Mouse (Mus musculus): ENCODE data around the gene Golga1.

The Golga1 gene

DNA sequence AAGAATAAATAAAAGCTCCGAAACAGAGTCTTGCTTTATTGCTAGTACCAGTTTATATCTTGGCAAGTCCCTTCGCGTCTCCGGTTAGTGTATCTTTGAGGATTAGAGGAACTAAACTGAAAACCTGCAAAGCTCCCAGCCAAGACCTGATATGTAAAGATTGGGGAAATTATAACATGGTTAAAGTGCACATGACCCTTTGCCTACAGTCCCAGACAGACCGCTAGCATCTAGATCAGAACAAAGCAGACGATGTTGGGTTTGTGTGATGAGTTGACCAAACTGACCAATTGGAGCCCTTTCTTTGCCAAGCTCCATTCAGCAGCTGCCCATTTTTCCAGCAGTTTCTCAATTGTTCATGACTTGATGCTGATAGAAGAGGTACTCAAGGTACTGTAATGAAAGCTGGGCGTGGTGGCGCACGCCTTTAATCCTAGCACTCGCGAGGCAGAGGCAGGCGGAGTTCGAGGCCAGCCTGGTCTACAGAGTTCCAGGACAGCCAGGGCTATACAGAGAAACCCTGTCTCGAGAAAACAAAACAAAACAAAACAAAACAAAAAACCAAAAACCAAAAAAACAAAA lies 59.1 kb downstream of the Golga1 start:
- peak; percentile 69 for DNase-seq (ENCODE audit: low read depth, low spot score)

DNA sequence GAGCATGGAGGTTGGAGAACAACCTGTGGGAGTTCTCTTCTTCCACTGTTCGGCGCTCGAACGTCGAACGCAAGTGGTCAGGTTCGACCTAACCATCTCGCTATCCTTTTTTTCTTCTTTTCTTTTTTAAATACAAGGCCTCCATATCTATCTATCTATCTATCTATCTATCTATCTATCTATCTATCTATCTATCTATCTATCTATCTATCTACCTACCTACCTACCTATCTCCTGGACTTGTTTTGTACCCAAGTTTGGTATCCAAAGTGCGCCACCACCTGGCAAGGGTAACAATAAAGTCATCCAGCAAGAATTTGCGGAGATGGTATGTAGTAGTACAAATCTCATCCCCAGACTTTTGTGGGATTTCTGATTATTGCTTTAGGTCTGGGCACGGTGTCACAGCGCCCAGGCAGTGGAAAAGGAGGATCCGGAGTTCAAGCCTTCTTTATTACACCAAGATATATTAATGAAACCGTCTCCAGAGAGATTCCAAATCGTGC lies 59.7 kb downstream of the Golga1 start, which contains the start of gene Rpl35:
Gene Rpl35 (minus strand): TSS at position 51 of the 506 bp plus-strand sequence.
- DNase-seq (ENCODE audit: low read depth, low spot score) = peak; percentile 86

DNA sequence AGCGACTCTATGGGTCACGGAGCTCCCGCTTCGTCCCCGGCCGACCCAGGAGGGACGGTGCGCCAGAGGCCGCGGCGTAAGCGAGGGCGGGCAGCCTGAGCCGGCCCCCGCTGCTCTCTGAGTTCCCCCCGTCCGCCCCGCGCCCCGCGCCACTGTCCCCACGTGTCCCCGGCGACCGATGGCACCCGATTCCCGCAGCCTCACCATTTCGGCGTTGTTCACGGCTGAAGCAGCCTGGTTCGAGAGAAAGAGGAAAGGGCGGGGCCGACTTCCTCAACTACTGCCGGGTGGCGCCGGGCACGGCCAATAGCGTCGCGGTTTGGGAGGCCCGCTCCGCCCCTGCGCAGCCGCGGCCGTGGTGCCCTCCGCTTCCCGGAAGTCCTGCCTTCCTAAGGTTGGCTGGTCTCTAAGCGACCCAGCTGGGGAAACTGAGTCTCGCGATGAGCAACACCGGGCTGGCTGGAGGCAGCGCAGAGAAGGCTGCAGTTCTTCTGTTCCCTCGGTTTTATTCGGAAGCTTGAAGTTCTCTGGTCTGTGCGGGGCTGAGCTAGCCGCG lies 60.4 kb downstream of the Golga1 start, which contains the start of gene Arpc5l:
Gene Arpc5l (plus strand): TSS at position 469 of the 556 bp plus-strand sequence.
- DNase-seq (ENCODE audit: low read depth, low spot score) = peak; percentile 95

DNA sequence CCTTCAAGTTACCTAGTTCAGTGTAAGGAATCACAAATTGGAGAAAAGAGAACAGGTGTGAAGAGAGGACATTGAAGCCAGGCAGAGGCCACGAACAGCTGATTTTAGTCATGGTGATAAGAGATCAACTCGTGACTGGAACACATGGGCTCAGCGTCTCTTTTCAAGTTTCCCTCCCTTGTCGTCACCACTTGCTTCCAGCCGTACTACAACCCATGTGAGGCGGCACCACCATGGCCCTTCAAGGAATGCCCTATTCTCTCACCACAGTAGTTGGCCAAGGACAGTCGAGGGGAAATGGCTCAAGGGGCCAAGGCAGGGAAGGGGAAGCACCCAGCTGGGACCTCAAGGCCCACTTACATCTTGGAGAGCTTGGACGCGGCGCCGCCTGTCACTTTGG lies 61.0 kb downstream of the Golga1 start:
- no peak for DNase-seq (ENCODE audit: low read depth, low spot score)

DNA sequence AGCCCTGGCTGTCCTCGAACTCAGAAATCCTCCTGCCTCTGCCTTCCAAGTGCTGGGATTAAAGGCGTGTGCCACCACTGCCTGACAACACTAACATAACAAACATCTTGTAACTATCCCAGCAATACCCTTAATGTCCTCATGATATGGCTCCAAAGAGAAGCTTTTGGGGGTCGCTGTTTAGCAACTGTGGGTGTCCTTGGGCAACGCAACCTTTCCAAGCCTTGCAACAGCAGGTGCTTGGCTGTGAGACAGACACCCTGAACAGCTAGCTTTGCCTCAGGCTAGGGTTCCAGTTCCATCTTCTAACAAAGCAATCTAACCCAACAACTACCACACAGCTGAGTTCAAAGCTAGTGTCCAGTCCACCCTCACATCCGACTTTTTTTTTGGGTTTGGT lies 61.8 kb downstream of the Golga1 start:
- DNase-seq (ENCODE audit: low read depth, low spot score) = no peak

DNA sequence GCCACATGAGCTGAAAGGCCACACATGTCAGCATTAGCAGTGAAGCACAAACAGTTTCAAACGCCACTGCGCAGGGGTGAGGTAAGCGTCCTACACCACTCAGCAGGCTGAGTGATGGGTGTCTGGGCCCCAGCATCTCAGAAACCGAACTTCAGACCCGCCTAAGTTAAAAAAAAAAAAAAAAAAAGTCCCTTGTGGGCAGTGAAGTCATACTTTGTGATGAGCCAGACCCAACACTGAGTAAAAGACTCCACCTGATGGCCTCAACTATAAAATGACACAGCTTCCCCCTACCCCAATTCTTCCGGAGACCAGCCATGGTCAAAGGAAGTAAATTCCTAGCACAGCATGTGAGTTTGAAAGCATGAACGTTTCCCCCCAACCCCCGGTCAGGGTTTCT lies 62.2 kb downstream of the Golga1 start:
- no peak for DNase-seq (ENCODE audit: low read depth, low spot score)

DNA sequence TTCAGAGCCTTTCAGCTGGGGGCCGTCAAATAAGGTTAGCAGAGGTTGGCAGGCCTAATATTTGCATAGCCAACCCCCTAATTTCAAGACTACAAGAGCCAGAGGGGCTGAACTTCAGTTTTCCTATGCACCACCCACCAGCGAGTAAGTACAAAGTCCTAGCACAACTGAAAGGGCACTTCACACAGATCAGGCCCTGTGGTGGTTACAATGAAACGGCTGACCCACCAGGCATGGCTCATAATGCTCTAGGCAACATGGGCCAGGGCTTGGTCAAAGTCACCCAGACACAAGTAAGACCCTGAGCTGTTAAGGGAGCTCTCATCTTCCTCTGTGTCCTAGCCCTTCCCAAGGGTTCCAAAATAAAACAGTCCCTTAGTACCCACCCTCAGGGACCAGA lies 63.5 kb downstream of the Golga1 start:
- no peak for DNase-seq (ENCODE audit: low read depth, low spot score)

DNA sequence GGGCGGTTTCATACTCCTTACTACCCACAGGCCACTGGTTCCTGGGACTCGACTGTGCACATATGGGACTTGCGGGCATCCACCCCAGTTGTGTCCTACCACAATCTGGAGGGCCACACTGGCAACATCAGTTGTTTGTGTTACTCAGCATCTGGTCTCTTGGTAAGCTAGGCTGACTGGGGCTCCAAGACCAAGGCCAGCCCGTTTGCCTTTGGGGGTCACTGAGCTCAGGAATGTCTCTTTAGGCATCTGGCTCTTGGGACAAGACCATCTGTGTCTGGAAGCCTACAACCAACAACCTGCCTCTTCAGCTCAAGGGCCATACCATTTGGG lies 64.8 kb downstream of the Golga1 start:
- DNase-seq (ENCODE audit: low read depth, low spot score) = no peak

DNA sequence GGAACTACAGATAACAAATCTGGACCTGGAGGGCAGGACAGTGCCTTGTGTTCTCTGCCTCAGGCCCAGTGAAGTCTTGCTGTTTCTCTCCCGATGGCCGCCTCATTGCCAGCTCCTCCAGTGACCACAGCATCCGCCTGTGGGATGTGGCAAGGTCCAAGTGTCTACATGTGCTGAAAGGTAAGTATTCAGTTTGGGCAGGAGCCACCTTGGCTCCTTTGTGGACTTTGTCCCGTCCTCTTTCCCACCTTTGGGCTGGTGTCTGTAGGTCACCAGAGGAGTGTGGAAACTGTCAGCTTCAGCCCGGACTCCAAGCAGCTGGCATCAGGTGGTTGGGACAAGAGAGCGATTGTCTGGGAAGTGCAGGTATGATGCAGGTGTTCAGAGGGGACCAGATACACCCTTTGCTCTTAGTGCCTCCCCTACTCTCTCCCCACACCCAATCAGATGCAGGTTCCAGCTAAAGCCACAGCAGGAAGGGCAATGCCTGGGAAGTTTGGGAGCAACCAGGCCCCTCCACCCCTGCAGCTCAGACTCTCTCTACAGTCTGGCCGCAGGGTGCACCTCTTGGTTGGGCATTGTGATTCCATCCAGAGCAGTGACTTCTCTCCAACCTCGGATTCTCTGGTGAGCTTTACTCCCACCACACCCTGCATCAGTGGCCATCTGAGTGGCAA lies 65.3 kb downstream of the Golga1 start:
- peak; percentile 29 for DNase-seq (ENCODE audit: low read depth, low spot score)

DNA sequence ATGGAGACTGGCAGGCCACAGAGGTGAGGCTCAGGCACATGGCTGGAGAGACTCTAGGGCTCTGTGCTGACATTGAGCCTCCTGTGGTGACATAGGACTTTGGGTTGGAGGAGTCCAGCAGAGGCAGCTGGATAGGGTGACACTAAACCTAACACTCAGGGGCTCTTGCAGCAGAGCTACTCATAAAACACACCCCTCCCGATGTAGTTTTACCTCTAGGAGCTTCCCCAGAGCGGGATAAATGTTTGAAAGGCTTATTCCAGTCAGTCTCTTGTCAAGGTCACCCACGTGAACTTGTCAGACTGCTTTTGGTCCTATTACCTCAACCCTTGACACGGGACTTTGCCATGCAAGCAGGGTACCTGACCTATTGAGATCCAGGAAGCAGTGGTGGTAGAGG lies 66.0 kb downstream of the Golga1 start:
- DNase-seq (ENCODE audit: low read depth, low spot score) = peak; percentile 41

DNA sequence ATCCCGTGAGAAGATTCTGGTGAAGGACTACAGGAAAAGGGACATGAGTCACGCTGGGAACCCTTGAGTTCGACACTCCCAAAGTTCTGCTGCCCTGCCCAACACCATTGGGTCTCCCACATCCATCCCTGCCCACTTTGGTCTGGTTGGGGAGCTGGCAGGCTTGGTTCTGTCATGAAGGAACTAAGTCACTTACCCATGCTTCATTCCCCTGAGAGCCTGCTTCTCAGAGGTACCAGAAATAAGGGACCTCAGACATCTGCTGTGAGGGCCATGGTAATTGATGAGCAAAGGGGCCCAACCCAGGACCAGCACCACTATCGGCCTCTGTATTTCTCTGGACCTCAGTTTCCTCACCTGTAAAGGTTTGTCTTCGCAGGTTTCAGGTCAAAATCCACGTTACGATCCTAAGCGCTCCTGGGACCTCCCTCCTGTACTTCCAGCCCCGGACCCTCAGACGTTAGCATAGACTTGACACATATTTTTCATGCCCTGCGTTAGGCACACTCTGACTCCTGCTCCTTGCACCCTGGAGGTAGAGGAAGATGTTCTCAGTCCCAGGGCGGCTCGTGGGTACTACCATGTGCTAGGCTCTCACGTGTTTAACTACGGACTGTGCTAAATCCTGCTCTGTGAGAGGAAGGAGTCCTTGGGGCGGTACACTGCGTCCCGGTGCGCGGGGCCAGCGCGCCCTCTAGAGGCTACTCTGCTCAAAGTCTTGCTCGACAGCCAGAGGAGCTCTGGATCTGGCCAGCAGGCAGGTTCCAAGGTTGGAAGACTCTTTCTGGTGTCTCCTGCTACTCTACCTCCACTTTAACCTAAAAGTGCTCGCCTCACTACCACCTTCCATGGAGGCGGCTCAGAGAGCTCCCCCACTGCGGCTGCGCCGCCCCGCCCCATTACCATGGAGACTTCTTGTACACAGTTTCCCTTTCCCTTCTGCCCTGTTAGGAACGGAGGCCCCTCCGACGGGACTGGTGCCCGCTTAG lies 67.7 kb downstream of the Golga1 start, which contains the start of gene Wdr38:
Gene Wdr38 (plus strand): TSS at position 91 of the 989 bp plus-strand sequence.
- peak; percentile 92 for DNase-seq (ENCODE audit: low read depth, low spot score)

DNA sequence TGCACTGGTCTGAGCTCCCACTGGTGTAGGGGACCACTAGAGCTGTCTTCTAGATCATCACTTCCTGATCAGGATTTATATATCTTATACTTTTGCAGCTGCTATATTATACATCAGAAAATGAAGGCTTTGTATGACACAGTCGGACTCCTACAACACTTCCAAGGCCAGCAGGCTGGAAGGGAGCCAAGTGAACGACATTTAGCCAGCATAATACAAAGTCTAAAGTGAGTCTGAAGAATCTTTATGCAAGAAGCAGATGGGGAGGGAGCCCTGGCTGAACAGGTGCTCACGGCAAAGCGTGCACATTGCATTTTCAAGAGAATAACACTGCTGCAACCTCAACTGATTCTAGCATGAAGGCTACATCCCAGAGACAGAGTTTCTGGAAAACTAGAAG lies 72.9 kb downstream of the Golga1 start:
- no peak for DNase-seq (ENCODE audit: low read depth, low spot score)

DNA sequence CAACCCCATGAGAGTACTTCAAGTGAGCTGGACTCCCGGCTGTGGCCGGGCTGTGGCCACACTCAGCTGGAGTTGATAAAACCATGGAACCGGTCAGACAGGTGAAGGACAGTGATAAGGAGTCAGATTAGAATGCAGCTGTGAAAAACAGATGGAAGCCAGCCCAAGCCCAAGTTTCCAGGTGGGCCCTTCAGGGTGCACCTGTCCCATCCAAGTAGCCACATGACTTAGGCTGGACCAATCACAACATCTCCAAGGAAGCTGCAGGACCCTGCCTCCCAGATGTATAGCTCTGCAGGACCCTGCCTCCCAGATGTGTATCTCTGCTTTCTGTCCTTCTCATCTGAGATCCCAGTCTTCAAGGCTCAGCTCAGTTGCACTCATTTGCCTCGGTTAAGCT lies 73.3 kb downstream of the Golga1 start:
- DNase-seq (ENCODE audit: low read depth, low spot score) = no peak

DNA sequence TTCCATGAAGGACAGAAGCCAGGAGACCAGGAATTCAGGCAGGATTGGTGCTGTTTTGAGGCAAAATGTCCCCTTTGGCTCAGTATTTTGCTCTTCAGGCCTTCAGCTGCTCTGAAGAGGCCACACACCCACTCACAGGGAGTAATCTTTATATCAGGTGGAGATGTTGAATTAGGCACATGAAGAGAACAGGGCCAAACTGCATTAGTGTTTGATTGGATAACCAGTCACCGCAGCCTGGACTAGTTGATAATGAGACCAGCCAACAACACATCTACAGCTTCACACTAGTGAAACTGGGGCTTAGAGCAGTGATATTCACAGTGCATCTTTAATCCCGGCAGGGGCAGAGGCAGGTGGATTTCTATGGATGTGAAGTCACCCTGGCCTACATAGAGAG lies 76.4 kb downstream of the Golga1 start:
- DNase-seq (ENCODE audit: low read depth, low spot score) = no peak

DNA sequence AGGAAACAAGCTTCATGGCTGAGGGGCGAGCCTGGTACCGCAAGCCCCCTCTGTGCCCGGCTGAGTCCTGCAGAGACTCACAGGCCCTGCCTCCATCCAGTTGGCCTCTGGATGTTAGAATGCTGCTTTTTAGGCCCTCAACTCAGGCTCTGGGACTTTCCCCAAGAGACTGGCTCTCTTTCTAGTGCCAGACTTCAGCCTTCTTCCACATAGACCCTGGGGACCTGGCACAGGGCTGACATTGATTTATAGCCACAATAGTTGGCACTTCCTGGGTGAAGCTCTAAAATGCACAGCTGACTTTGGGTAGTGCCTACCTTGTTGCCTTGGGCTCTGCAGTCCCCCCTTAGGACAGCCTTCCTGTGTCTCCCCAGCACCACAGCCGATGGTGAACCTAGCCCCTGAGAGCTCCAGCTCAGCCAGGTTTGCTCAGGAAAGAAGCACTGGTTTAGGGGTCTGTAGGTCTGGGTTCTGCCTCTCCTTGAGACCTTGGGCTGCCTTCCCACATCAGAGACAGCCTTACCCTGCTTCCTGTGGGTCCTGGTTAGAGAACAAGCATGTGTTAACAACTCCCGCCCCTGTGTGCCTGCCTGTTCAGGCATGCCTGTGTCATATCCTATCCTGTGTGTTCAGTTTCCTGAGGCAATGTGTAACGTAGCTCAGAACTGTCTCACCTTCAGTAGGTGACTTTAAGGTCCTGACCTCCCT lies 77.4 kb downstream of the Golga1 start:
- DNase-seq (ENCODE audit: low read depth, low spot score) = no peak

DNA sequence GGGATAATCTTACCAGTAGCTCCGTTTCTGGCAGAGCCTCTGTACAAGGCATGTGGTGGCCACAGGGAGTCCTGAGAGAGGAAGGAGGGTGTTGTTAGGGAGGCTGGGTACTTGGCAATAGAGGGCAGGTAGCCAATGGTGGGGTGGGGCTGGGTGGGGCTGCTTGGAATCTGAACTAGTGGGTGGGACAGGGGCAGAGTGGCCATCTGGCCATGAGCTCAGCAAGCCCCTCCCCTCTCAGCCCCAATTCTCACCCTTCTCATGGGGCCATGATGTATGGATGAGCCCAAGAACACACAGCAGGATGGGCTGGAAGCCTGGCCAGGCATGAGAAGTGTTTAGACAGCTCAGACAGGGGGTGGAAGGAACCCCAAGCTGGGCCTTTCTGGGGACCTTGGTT lies 78.0 kb downstream of the Golga1 start:
- DNase-seq (ENCODE audit: low read depth, low spot score) = no peak

DNA sequence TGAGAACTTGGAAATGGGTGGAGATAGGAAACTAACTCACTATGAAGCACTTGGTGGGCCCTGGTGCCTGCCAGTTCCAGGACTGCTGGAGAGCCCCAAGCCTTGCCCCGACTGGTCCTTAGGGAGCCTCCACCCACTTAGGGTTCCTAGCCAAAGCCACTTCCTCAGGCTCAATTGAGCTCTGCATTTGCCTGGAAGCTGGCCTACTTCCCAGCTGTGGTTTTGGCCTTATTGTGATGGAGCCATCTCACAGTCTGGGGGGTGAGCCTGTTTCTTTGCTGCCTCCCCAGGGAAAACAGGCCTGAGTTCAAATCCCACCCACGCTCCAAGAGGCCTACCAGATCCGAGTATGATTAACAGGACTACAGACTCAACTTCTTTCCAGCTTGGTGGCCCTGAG lies 78.8 kb downstream of the Golga1 start:
- no peak for DNase-seq (ENCODE audit: low read depth, low spot score)

DNA sequence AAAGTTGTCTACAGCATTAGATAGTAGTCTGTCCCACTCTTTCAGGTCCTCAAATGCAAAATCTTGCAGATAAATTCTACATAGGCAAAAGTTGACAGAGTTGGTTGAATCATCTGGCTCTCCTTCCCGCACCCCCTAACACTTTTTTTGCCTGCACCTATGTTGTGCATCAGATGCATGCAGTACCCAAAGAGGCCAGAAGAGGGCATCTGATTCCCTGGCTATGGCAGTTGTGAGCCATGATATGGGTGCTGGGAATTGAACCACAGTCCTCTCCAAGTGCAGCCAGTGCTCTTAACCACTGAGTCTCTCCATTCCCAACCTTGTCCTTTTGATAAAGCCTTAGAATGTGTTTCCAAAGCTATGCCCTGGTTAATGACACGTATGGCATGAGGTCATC lies 81.9 kb downstream of the Golga1 start:
- DNase-seq (ENCODE audit: low read depth, low spot score) = peak; percentile 32

DNA sequence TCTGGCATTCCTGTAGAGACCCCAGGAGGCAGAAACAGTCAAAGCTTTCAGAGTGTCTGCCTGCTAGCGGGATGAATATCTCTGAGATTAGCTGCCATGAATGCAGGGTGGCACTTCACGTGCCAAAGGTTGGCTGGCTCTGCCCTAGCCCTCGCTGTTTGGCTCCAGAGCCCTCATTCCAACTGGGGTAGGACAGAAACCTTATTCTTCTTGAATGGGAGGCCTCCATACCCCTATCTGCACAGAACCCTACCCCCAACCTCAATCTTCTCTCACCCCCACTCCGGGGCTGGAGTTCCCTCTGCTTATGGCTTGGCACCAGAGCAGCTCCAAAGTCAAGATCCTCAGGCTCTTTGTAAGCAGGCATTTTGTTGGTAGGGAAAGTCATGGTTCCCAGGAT lies 87.5 kb downstream of the Golga1 start:
- DNase-seq (ENCODE audit: low read depth, low spot score) = no peak

DNA sequence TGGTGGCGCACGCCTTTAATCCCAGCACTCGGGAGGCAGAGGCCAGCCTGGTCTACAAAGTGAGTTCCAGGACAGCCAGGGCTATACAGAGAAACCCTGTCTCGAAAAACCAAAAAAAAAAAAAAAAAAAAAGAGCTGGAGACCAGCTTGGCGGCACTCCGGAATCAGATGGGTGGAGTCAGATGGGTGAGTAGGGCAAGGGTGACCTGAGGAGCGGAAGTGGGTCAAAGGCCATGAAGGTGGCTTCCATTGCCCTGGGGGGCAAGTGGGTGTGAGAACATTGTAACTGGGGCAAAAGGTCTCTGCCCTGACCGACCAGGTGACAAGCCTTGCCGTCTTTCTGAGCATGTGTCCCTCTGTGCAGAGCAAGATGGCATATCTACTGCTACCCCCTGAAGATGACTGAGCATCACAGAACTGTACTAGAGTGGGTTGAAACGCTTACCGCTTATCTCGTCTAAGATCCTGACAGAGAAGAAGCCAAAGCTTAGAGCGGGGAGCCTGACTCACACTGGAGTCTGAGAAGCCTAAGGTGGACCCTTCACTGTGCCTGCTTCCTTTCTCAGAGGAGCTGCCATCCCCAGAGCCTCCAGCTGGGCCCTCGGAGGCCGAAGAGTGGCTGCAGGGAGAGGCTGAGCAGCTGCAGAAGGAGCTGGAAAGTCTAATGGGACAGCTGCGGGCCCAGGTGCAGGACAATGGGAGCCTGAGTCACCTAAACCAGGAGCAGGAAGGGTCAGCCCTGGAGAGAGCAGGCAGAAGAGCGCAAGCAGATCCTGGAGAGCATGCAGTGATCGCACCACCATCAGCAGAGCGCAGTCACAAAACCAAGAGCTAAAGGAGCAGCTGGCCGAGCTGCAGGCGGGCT lies 89.2 kb downstream of the Golga1 start:
- no peak for DNase-seq (ENCODE audit: low read depth, low spot score)
